Mouse (Mus musculus): Measurements from ENCODE around the gene Hfe2. TPM values are rescaled to one million over a fixed set of nuclear protein-coding genes. Genes with fewer than 3 reads are reported as not detected.

Hfe2 gene
- not detected for total RNA-seq (2023)

DNA sequence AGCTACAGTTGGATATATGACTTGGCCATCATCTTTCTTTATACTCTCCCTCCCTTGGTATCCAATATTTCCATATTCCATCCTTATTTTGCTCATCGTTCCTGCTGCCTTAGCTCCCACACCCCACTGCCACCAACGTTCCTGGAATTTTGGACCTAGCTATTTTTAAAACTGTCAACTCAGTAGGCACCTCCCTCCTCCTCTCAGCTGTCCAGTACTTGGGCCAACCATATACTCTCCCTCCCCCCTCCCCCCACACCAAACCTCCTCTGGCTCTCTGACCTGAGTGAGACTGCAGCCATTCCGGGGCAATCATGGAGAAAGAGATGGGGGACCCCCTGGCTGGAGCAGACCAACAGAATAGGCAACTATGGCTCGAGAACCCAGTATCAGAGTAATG lies at the start of gene Hfe2:
Hfe2 (plus strand) TSS at position 259 of the 400 bp plus-strand sequence.

DNA sequence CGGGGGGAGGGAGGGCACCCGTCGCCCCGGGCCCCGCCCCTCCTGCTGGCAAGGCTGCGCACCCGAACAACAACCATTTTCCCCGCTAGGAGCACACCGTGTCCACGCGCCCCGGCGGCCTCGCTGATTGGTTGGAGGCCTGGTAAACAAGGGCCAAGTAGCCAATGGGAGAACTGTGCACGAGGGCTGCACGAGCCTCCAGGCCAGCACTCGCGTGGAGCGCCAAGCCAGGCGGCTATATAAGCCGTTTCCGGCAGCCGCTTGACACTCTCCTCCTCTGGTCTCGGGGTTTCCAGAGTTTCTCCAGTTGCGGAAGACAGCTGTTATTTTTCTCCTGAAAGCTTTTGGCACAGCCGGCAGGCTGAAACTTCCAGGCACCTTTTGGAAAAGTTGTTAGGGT lies 32.7 kb downstream of the Hfe2 start, which contains the start of gene Txnip:
Txnip (plus strand) TSS at position 264 of the 400 bp plus-strand sequence.

DNA sequence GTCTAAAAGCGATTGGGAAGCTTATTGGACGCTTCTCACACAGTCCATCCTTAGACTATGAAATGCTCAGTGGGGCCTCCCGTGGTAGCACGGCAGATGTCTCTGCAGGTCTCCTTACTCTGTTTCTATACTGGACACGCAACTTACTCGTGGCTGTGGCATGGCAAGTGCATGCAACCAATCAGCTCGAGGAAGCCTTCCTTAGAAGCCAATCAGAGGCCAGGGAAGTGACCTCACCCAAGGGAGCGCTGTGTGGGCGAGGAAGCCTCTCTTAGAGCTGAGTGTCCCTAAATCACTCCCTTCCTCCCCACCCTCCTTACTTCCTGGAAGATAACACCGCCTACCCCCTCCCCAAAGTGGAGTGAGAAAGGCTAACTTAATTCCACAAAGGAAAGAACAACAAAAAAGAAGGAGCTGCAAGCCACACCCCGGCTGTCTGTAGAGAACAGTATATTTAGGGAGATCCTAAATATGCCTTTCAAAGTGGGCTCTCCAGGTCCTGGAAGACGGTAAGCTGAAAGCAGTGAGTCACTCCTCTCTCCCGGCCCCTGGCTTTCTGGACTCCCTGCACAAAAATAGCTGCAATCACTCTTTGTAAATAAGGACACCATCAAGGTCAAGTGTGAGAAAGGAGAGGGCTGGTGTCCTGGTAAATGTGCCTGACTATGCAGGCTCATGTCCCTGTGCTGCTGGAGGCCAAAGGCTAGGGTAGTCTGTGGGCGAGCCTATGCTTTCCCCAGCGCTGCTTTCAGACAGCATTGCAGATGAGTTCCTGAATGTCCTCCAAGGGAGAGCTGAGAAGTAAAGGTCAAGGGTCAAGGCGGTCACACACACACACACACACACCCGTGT lies 51.9 kb downstream of the Hfe2 start, which contains the start of gene Gm16253:
Gm16253 (plus strand) TSS at position 295 of the 852 bp plus-strand sequence.

Other genes with a start within 250 kb of the Hfe2 start
- 10 to 100 TPM; 30.3 to 40.7 TPM for gene Fcgr1, start 231.2 kb upstream of the Hfe2 start, total RNA-seq (2023)
- gene BC107364, start 72.9 kb upstream of the Hfe2 start, total RNA-seq (2023) = not detected
- gene Txnip, start 32.8 kb downstream of the Hfe2 start, total RNA-seq (2023) = 100 to 1,000 TPM; 413 to 415 TPM
- gene Gm16253, start 51.8 kb downstream of the Hfe2 start, total RNA-seq (2023) = not detected
- gene Polr3gl, start 69.0 kb downstream of the Hfe2 start, total RNA-seq (2023) = 10 to 100 TPM; 26.4 to 27.8 TPM
- not detected for gene Ankrd34a, start 71.5 kb downstream of the Hfe2 start, total RNA-seq (2023)
- gene Lix1l, start 76.0 kb downstream of the Hfe2 start, total RNA-seq (2023) = 1 to 10 TPM; 1.7 to 2.1 TPM
- 10 to 100 TPM; 65.6 to 86.9 TPM for gene Rbm8a, start 104.8 kb downstream of the Hfe2 start, total RNA-seq (2023)
- 10 to 100 TPM; 27.2 to 27.4 TPM for gene Pex11b, start 110.2 kb downstream of the Hfe2 start, total RNA-seq (2023)
- not detected for gene Gm42957, start 110.3 kb downstream of the Hfe2 start, total RNA-seq (2023)
- 1 to 10 TPM; 1.4 to 2.3 TPM for gene Itga10, start 120.4 kb downstream of the Hfe2 start, total RNA-seq (2023)
- not detected for gene Ankrd35, start 145.0 kb downstream of the Hfe2 start, total RNA-seq (2023)
- 10 to 100 TPM; 30.4 to 43.8 TPM for gene Pias3, start 171.2 kb downstream of the Hfe2 start, total RNA-seq (2023)
- gene Nudt17, start 183.4 kb downstream of the Hfe2 start, total RNA-seq (2023) = 1 to 10 TPM; 3.1 to 3.5 TPM
- 10 to 100 TPM; 46.0 to 48.7 TPM for gene Polr3c, start 202.5 kb downstream of the Hfe2 start, total RNA-seq (2023)
- 10 to 100 TPM; 68.7 to 72.3 TPM for gene Rnf115, start 202.5 kb downstream of the Hfe2 start, total RNA-seq (2023)